In genomic region chr9:60898291-60899020, GRCm38 (mm10) we compare ENCODE assay signal across 23 mouse cellular contexts.
A peak's percentile ranks its signal among the peaks of the same experiment; 100 is the strongest.
DNase-seq lines count a peak whose midpoint lies in the region; ATAC-seq and TF ChIP-seq lines count a peak whose summit lies in the region.
"Had no signal": no experiment of that assay in that cellular context is flagged by ENCODE, and none has a peak within 500 bp of the region (broad histone marks: within the 10 kb centered on the region; RNA-seq: fewer than 3 reads in every experiment).

No protein-coding gene starts in this region.

- no peak for TF ChIP-seq EP300 in lung, postnatal 0 days (IDR thresholded peaks at IDR 0.05)

- H3K4me3 ChIP-seq in lung, postnatal 0 days (ENCODE audit: low read depth, low read length) = no peak overlapping the region
- H3K4me3 ChIP-seq: forebrain, embryonic 10.5 days; forebrain, embryonic 13.5 days; gastrocnemius, adult 2 months; heart, embryonic 10.5 days; heart, embryonic 13.5 days had no signal

- H3K36me3 ChIP-seq in lung, postnatal 0 days (ENCODE audit: insufficient read depth, low read length) = no peaks in the 10 kb centered on the region
- H3K36me3 ChIP-seq: forebrain, embryonic 10.5 days; heart, embryonic 10.5 days; heart, embryonic 13.5 days had no signal

- no peaks in the 10 kb centered on the region for H3K9me3 ChIP-seq in lung, postnatal 0 days (ENCODE audit: low read length)
- H3K9me3 ChIP-seq: forebrain, embryonic 10.5 days; forebrain, embryonic 13.5 days; heart, embryonic 10.5 days; heart, embryonic 13.5 days had no signal

- 61% methylated on average over 5 of the region's 5 CpGs for WGBS in lung, postnatal 0 days

- TF ChIP-seq CTCF in lung, postnatal 0 days (IDR thresholded peaks at IDR 0.05) = no peak

- H3K4me1 ChIP-seq in lung, postnatal 0 days (ENCODE audit: insufficient read depth, low read depth, low read length) = peaks cover 6% of the 10 kb centered on the region; the same call in 1 of the 2 replicates

- H3K9ac ChIP-seq in lung, postnatal 0 days (replicated peaks; ENCODE audit: low read depth) = no peak overlapping the region
- H3K9ac ChIP-seq: forebrain, embryonic 13.5 days; hindbrain, embryonic 14.5 days had no signal

- H3K4me2 ChIP-seq in lung, postnatal 0 days (replicated peaks; ENCODE audit: low read depth, low read length) = no peak overlapping the region
- H3K4me2 ChIP-seq: forebrain, embryonic 13.5 days; hindbrain, embryonic 14.5 days had no signal

- intact Hi-C loops in gastrocnemius, postnatal 14 days (cut with DNase I; ENCODE audit: low total_unique reads) = loop anchor here (10.0 kb wide), 1 partner anchor 996 kb away; no protein-coding TSS in a partner anchor

- DNase-seq in adrenal gland, adult (ENCODE audit: inconsistent age in 2 of 2, low spot score in 1 of 2) = peak; percentile 64 to 89
- no peak for DNase-seq in adrenal gland, adult 8-10 months
- DNase-seq in gastrocnemius, adult 18-20 months (ENCODE audit: low spot score) = peak; percentile 21
- DNase-seq in gastrocnemius, postnatal 14 days = no peak
- peak; percentile 53 for DNase-seq in lung, postnatal 0 days (ENCODE audit: low spot score)
- no peak for DNase-seq in lung, postnatal 14 days
- peak; percentile 55 for DNase-seq in skeletal muscle tissue, adult 2 months (ENCODE audit: low read depth, low spot score)
- DNase-seq: cerebellum, adult 18-20 months; cerebellum, adult 9-10 months; cerebellum, postnatal 14 days; gastrocnemius, adult 2 months; heart, adult 18-20 months; heart, postnatal 4 days had no signal

- H3K27me3 ChIP-seq in lung, postnatal 0 days (replicated peaks; ENCODE audit: insufficient read depth, low read length) = no peaks in the 10 kb centered on the region

- no peak; the same call in 1 of the 2 replicates for ATAC-seq in lung, postnatal 0 days
- ATAC-seq: activated CD4-positive, CD25-positive, alpha-beta regulatory T cell, adult 4 months; forebrain, embryonic 13.5 days; forebrain, embryonic 16.5 days; hindbrain, postnatal 0 days; inflammation-experienced regulatory T-cells, adult 6 months; intestine, embryonic 16.5 days had no signal

- H3K27ac ChIP-seq in lung, postnatal 0 days (ENCODE audit: low read length) = no peak overlapping the region
- H3K27ac ChIP-seq: forebrain, embryonic 10.5 days; forebrain, embryonic 13.5 days; heart, embryonic 10.5 days; hindbrain, embryonic 14.5 days; hindbrain, postnatal 0 days had no signal

Comparison
In these comparisons a context has a peak if more than half of its experiments do, and no peak if none do; other contexts are left out.
1. DNase-seq: peak in adrenal gland, adult (2 of 2), gastrocnemius, adult 18-20 months (single experiment), lung, postnatal 0 days (single experiment) and skeletal muscle tissue, adult 2 months (single experiment); none in adrenal gland, adult 8-10 months (single experiment), gastrocnemius, postnatal 14 days (single experiment) and lung, postnatal 14 days (single experiment).